Mouse (Mus musculus) stomach, postnatal 0 days (tissue): ENCODE measurements at regions not wholly inside any gene's neighbourhood (a gene's known extent, or its start where the extent isn't known, plus 50 kb on each side); places are given as distances from the start of the nearest gene placed in this dataset.

Experiments used
- CTCF ChIP-seq: IDR thresholded peaks from 2 replicates; pipeline ENCODE4 v1.5.1; 2016; ENCODE audit warnings: antibody characterized with exemption, low read depth, mild to moderate bottlenecking, moderate library complexity
- EP300 ChIP-seq: optimal IDR thresholded peaks from 2 replicates; pipeline ENCODE3; 2016; ENCODE audit warnings: antibody characterized with exemption

GRCm38 (mm10) chr15:87958866-87959265, 414.8 kb downstream of the Fam19a5 start:
- TF ChIP-seq CTCF = no peak
- TF ChIP-seq EP300 = no peak
